Mouse (Mus musculus) embryonic facial prominence, embryonic 12.5 days (tissue): ENCODE data around the gene Rpa2. TPM values are rescaled to one million over a fixed set of nuclear protein-coding genes. Genes with fewer than 3 reads are reported as not detected.
"Not testable (repeated sequence)": the region's sequence is repeated elsewhere in the genome, so short reads cannot be mapped to it uniquely, and the experiment has no call there.

Source experiments
- ATAC-seq: fragments of 200-750 bp; cut with Nextera tagmentation; 2 replicates; pipeline ENCODE4 v1.8.0; 2017; ENCODE audit not compliant: insufficient number of reproducible peaks, insufficient read depth, low FRiP score, low TSS enrichment
- H3K27ac ChIP-seq: fragments of 300-500 bp; sonication (generic); 2 replicates; pipeline ENCODE4 v1.5.1; 2016; ENCODE audit warnings: mild to moderate bottlenecking
- H3K27me3 ChIP-seq: fragments of 300-500 bp; sonication (generic); 2 replicates; pipeline ENCODE4 v1.6.1; 2016; ENCODE audit warnings: mild to moderate bottlenecking, moderate library complexity
- H3K36me3 ChIP-seq: fragments of 300-500 bp; sonication (generic); 2 replicates; pipeline ENCODE4 v1.6.1; 2016; ENCODE audit warnings: mild to moderate bottlenecking
- H3K4me1 ChIP-seq: fragments of 300-500 bp; sonication (generic); 2 replicates; pipeline ENCODE4 v1.6.1; 2016
- H3K4me2 ChIP-seq: fragments of 300-500 bp; sonication (generic); replicated peaks from 2 replicates; pipeline ENCODE4 v1.6.1; 2016; ENCODE audit warnings: mild to moderate bottlenecking, moderate library complexity
- H3K4me3 ChIP-seq: fragments of 300-500 bp; sonication (generic); 2 replicates; pipeline ENCODE4 v1.5.1; 2016; ENCODE audit warnings: mild to moderate bottlenecking
- H3K9ac ChIP-seq: fragments of 300-500 bp; sonication (generic); 2 replicates; pipeline ENCODE4 v1.6.1; 2016; ENCODE audit warnings: mild to moderate bottlenecking, moderate library complexity
- H3K9me3 ChIP-seq: fragments of 300-500 bp; sonication (generic); 2 replicates; pipeline ENCODE4 v1.6.1; 2016; ENCODE audit warnings: mild to moderate bottlenecking, moderate library complexity
- WGBS: fragments of 180-500 bp; shearing (Covaris S2); methylation state at CpG from one replicate; pipeline ENCODE4 v1.1.7; 2016; 5-methylcytosine and 5-hydroxymethylcytosine counted together
- polyA plus RNA-seq: library from polyadenylated mRNA; unstranded; fragments of >200 nt; fragmentation: Nextera tagmentation; extraction: Ambion mirVana; gene quantifications from 2 replicates; pipeline ENCODE4 v1.2.1, GENCODE M21; 2016

Rpa2 gene
- 133 and 138 TPM in 2 replicates for polyA plus RNA-seq

DNA sequence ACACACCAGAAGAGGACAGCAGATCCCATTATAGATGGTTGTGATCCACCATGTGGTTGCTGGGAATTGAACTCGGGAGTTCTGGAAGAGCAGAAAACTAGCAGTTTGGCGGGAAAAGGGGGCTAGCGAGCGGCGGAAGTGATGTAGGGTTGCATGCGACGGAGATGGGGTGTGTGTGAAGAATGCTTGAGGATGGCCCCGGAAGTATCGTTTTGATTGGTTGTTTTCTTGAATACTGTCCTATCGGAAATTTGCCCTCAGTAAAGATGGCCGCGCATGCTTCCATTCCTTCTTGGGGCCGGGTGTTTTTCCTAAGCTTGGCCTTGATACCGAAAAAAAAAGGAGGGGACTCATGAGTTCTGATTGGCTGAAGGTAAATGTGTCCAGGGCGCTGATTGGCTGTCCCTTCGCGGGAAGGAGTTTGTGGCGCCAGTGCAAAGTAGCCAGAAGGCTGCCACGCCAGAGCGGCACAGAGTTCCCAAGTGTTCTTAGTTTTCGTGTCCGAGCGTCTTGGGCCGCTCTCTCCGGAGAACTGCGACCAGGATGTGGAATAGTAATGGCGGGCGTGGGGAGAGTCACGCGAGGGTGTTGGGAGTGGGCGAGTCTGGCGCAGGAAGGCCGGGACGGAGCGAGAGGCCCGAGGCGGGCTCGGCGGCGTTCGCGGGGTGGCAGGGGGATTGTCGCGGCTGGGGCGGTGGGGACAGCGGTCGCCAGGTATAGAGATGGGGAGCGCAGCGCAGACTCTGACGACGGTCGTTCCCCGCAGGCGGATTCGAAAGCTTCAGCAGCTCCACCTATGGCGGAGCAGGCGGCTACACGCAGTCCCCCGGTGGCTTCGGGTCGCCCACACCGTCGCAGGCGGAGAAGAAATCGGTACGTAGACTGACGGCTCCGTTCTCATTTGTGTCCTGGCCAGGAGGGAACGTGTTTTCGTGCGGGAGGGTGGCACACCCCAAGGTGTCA, at the start of gene Rpa2:
Rpa2 (plus strand) TSS at position 419 of the 963 bp plus-strand sequence.
- peaks cover 31% of the 10 kb centered on the region for H3K36me3 ChIP-seq
- H3K4me2 ChIP-seq = peak within 1 kb of the TSS; percentile 70
- peak; percentile 93 for ATAC-seq
- peaks cover 9% of the 10 kb centered on the region for H3K4me1 ChIP-seq
- H3K9me3 ChIP-seq = no peaks in the 10 kb centered on the region
- H3K9ac ChIP-seq = peak within 1 kb of the TSS; percentile 78
- no peaks in the 10 kb centered on the region for H3K27me3 ChIP-seq
- H3K4me3 ChIP-seq = peak within 1 kb of the TSS; percentile 67
- peak within 1 kb of the TSS; percentile 76 for H3K27ac ChIP-seq
- WGBS = under 1% methylated on average over 69 of the region's 71 CpGs

DNA sequence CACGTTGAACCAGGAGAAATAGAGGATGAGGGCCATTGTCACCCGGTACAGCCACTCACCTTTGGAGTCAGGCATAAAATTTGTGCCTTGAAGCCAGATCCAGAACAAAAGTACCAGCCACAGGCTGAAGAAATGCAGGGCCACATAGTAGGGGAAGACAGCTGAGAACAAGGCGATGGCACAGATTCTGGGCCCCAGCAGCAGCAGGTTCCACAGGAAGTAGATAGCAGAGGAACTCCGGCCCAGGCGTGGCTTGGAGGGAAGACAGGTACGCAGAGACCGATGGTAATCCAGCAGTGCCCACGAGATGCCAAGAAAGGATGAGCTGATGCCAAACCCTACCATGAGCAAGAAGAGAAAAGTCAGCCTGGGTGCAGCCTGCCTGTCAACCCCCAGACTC, 39.9 kb upstream of the Rpa2 start:
- H3K4me2 ChIP-seq = no peak overlapping the region
- WGBS = 93% methylated on average over 8 of the region's 8 CpGs
- no peaks in the 10 kb centered on the region for H3K9me3 ChIP-seq
- H3K4me3 ChIP-seq = no peak overlapping the region
- peaks cover 31% of the 10 kb centered on the region for H3K36me3 ChIP-seq
- H3K27ac ChIP-seq = no peak overlapping the region
- H3K9ac ChIP-seq = no peak overlapping the region
- H3K27me3 ChIP-seq = no peaks in the 10 kb centered on the region
- H3K4me1 ChIP-seq = no peaks in the 10 kb centered on the region
- ATAC-seq = no peak

DNA sequence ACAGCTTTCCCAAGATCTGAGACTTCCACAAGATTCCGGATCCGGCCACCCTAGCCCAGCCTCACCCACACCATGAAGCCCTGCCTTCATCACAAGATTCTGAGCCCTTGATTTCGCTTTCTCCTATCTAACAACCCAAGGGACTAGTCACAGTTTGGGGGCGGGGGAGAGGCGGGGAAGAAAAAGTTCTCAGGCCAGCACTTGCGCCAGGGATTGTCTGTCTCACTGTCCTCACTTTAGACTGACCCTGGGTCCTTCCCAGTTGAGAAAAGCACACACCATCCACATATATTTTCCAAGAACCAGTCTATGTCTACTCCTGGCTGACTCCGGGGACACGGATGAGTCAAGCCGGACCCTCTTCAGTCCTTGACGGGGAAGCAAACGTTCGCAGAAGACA, 36.5 kb upstream of the Rpa2 start:
- no peak for ATAC-seq
- Histone ChIP-seq H3K27me3 (no peaks in the 10 kb centered on the region), H3K9me3 (no peaks in the 10 kb centered on the region), H3K36me3 (peaks cover 9% of the 10 kb centered on the region), H3K4me1 (no peaks in the 10 kb centered on the region), H3K4me2 (peak overlapping the region; percentile 81), H3K9ac (peak overlapping the region; percentile 56), H3K4me3 (peak overlapping the region; percentile 62), H3K27ac (no peak overlapping the region)
- WGBS = 53% methylated on average over 12 of the region's 12 CpGs

DNA sequence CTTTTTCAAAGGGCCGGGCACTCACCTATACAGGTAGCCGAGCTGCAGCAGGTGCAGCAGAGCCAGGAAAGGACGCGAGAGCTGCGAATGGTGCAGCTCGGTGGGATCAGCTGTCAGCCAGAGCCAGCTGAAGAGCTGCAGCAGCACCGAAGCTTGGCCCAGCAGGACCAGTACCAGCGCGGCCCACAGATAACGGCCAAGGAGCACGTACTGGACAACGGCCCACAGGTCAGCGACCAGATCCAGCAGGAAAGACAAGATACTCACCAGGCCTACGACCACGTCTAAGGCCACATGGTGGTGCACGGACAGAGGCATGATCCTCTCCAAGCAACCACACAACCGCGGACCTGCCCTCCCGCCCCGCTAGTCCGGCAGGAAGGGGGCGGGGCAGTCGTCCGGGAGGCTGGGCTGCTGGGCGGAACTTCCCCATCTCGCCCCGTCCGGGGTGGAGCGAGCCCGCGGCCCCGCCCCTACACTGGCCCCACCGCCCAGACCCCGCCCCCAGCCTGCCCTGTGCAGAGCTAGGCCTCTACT, 35.9 kb upstream of the Rpa2 start, which contains the start of gene Xkr8:
Xkr8 (minus strand) TSS at position 399 of the 537 bp plus-strand sequence.
- Histone ChIP-seq H3K27me3 (no peaks in the 10 kb centered on the region), H3K4me3 (peak within 1 kb of the TSS; percentile 62), H3K36me3 (peaks cover 9% of the 10 kb centered on the region), H3K4me1 (no peaks in the 10 kb centered on the region), H3K27ac (no peak within 1 kb of the TSS), H3K4me2 (peak within 1 kb of the TSS; percentile 81), H3K9me3 (no peaks in the 10 kb centered on the region), H3K9ac (peak within 1 kb of the TSS; percentile 56)
- peak; percentile 86 for ATAC-seq
- WGBS = 3% methylated on average over 34 of the region's 34 CpGs

DNA sequence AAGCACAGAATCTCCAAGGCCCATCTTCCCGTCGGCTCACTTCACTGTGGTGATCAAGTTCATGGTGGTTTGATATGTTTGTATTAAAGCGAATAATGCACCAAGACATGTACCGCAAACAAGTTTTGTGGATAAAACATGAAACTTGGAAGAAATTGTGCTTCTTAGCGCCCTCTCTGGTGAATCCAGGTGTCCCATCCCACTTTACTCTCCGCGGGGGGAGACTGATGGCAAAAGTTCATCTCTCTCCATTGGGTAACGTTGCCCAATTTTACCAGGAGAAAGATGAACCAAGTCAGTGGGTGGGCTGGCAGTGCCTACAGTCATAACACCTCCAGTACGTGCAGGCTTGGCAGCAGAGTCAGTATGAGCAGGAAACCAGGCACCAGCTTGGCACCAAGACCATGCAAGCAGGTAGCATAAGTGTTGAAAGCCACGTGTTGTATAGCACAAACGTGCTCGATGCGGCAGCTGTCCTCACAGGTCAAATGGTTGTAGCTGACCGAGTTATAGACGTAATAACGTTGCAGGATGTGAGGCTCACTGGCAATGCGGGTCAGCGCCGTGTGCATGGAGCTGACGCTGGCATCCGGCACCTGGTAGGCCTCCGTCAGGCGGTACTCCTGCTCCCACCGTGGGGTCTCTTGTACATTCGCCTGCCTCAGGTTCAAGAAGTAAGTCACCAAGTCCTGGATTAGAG, 34.9 kb upstream of the Rpa2 start:
- Histone ChIP-seq H3K27me3 (no peaks in the 10 kb centered on the region), H3K4me3 (peak overlapping the region; percentile 62; the same call in 1 of the 2 replicates), H3K4me1 (no peaks in the 10 kb centered on the region), H3K36me3 (0 out of 2 replicates have a peak, but pooled peaks cover 1% of the 10 kb centered on the region), H3K27ac (no peak overlapping the region), H3K9ac (no peak overlapping the region), H3K9me3 (no peaks in the 10 kb centered on the region), H3K4me2 (no peak overlapping the region; the same call in 1 of the 2 replicates)
- no peak for ATAC-seq
- 91% methylated on average over 25 of the region's 25 CpGs for WGBS

DNA sequence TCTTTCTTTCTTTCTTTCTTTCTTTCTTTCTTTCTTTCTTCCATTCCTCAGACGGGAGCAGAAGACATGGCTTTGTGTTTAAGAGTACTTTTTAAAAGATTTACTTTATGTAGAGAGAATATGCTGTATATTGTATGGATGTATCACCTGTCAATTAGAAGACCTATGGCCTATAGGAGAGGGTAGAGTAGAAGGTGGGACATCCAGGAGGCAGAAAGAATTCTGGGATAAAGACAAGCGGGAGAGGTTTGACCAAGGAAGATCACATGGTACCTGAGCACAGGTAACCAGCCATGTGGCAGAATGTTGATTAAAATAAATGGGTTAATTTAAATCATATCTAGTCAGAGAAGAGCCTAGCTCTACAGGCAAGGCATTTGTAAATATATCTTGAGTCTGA, 33.4 kb upstream of the Rpa2 start:
- H3K9ac ChIP-seq = no peak overlapping the region
- no peak overlapping the region for H3K4me2 ChIP-seq
- ATAC-seq = no peak
- WGBS = 90% methylated on average over 2 of the region's 2 CpGs
- H3K36me3 ChIP-seq = no peaks in the 10 kb centered on the region
- H3K4me3 ChIP-seq = no peak overlapping the region
- H3K9me3 ChIP-seq = no peaks in the 10 kb centered on the region
- H3K4me1 ChIP-seq = no peaks in the 10 kb centered on the region
- no peaks in the 10 kb centered on the region for H3K27me3 ChIP-seq
- no peak overlapping the region for H3K27ac ChIP-seq

DNA sequence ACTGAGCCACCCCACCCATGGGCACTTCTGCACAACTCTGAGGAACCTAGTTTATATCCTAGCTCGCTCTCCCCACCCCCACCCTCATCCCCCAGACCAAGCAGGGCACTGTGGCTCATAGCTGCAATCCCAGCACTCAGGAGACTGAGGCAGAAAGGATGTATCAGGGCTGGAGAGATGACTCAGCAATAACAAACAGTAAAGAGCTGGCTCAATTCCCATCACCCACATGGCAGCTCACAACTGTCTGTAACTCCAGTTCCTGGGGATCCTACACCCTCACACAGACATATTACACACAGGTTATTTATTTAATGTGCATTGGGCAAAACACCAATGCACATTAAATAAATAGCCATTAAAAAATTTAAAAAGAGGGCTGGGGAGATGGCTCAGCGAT, 32.7 kb upstream of the Rpa2 start:
- no peak overlapping the region for H3K27ac ChIP-seq
- H3K9me3 ChIP-seq = no peaks in the 10 kb centered on the region
- H3K27me3 ChIP-seq = no peaks in the 10 kb centered on the region
- 74% methylated on average over 2 of the region's 2 CpGs for WGBS
- H3K4me3 ChIP-seq = no peak overlapping the region
- ATAC-seq = no peak
- H3K36me3 ChIP-seq = no peaks in the 10 kb centered on the region
- H3K4me1 ChIP-seq = no peaks in the 10 kb centered on the region
- H3K4me2 ChIP-seq = no peak overlapping the region
- no peak overlapping the region for H3K9ac ChIP-seq

DNA sequence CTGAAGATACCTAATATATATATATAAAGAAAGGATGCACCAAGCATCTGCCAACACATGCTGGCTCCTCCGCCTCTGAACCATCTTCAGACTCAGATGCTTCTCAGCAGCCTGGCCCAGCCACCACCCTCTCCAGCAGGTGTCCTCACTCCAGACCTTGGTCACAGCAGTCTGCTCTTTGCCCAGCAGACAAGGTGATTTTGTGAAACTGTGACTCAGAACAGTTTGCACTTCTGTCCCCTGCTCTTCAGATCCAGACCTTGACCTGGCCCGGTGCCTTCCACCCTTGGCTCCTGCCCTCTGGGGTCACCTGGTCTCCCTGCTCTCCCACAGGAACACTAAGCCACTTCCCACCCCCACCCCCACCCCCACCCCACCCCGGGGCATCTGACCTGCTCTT, 32.2 kb upstream of the Rpa2 start:
- Histone ChIP-seq H3K4me2 (no peak overlapping the region), H3K9me3 (no peaks in the 10 kb centered on the region), H3K27me3 (no peaks in the 10 kb centered on the region), H3K9ac (no peak overlapping the region), H3K36me3 (no peaks in the 10 kb centered on the region), H3K4me1 (no peaks in the 10 kb centered on the region), H3K4me3 (no peak overlapping the region), H3K27ac (no peak overlapping the region)
- ATAC-seq = no peak
- WGBS = 57% methylated on average over 3 of the region's 3 CpGs

DNA sequence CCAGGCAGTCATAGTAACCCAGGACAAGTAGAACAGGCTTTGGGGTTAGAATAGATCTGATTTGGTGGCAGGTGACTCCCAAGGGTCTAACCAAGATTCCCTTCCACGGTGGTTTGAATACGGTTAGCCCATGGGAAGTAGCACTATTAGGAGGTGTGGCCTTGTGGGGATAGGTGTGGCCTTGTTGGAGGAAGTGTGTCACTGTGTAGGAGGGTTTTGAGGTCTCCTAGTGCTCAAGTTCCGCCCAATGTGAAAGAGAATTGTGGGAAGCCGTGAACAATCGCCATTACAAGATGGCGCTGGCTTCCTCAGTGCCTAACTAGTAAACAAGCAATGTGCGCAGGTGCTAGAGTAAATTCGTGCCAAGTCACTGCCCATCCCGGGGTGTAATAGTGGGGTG, 31.0 kb upstream of the Rpa2 start:
- H3K27ac ChIP-seq, H3K4me1 ChIP-seq, H3K27me3 ChIP-seq, H3K4me2 ChIP-seq, H3K9ac ChIP-seq, H3K36me3 ChIP-seq, H3K4me3 ChIP-seq, H3K9me3 ChIP-seq, ATAC-seq: not testable (repeated sequence)
- 91% methylated on average over 9 of the region's 9 CpGs for WGBS

DNA sequence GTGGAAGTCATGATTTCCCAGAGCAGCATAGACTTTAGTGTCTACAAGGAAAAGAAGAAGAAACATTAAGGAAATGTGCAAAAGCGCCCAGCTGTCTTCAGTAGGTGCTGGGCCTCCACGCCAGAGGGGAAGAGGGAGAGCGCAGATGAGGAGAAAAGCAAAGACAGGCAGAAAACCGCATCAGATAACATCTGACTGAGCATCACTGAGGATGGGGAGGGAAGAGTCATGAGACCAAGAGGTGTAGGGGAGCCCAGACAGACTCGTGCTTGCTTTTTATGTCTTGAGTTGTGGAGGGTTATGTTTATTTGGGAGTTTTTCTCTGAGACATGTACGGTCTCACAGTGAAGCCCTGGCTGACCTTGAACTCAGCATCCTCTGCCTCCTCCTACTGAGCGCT, 26.6 kb upstream of the Rpa2 start:
- WGBS = 93% methylated on average over 7 of the region's 7 CpGs

DNA sequence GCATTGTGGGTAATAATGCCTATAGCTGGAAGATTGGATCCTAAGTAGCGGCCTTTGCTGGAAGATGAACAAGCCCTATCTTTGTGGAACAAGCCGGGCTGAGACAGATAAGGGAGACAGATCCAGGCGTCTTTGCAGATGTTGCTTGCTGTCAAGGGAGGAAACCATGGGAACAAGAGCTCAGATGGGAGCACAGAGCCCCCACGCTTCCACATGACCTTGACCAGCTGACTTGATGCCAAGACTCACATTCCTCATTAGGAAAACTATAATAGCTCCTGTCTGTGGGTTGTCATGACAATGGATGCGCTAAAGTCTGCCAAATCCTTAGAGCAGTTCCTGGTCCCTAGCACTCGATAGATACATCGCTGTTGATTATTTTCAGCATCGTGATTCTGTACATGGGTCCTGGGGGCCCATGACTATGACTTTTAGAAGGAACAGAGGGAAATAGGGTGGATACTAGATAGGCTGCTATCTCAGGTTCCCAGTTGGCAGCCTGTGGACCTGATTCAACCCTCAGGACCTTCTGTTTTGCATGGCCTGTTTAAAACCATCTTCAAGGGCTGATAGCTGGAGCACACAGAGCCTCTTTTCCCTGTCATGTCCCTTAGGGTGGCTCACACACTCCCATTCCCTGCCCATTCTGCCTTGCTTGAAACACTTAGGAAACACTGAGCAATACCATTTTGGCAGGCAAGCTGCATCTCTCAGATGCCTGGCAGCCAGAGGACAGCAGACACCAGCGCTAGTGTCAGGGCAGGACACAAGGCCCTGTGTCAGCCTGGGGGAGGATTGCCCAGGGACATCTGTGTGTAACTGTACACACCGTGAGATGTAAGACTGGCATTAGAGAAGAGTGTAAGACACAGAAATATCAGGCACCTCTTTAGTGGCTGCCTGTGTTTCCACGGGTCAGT, 23.9 kb upstream of the Rpa2 start:
- no peaks in the 10 kb centered on the region for H3K4me1 ChIP-seq
- no peak overlapping the region for H3K9ac ChIP-seq
- no peak overlapping the region for H3K4me3 ChIP-seq
- no peak for ATAC-seq
- WGBS = 83% methylated on average over 11 of the region's 11 CpGs
- H3K27ac ChIP-seq = no peak overlapping the region
- H3K36me3 ChIP-seq = no peaks in the 10 kb centered on the region
- H3K27me3 ChIP-seq = no peaks in the 10 kb centered on the region
- H3K9me3 ChIP-seq = no peaks in the 10 kb centered on the region
- no peak overlapping the region for H3K4me2 ChIP-seq

More for the DNA sequence above, 26.6 kb upstream of the Rpa2 start:
- H3K9ac ChIP-seq = no peak overlapping the region
- H3K36me3 ChIP-seq = no peaks in the 10 kb centered on the region
- no peak for ATAC-seq
- no peak overlapping the region for H3K4me3 ChIP-seq
- H3K9me3 ChIP-seq = no peaks in the 10 kb centered on the region
- no peaks in the 10 kb centered on the region for H3K4me1 ChIP-seq
- no peak overlapping the region for H3K27ac ChIP-seq
- H3K27me3 ChIP-seq = no peaks in the 10 kb centered on the region
- H3K4me2 ChIP-seq = no peak overlapping the region
